In the genomic region with DNA sequence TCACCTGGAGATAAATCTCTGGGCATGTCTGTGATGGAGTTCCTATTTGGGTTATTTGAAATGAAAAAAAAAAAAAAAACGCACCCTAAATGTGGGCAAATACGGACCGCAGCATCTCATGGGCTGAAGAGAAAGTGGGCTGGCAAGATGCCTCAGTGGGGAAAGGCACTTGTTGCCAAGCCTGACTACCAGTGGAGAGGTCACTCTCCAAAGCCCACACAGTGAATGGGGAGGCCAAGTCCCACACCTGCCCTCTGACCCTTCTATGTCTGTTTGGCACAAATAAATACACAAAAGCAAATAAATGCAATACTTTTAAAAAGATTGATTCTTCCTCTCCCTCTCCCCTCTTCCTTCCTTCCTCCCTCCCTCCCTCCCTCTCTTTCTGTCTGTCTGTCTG, we compare ENCODE assay signal across 27 mouse cellular contexts. TPM values are rescaled to one million over a fixed set of nuclear protein-coding genes. Genes with fewer than 3 reads are reported as not detected.
DNase-seq lines count a peak whose midpoint lies in the region; ATAC-seq and TF ChIP-seq lines count a peak whose summit lies in the region.
"Had no signal": no experiment of that assay in that cellular context is flagged by ENCODE, and none has a peak within 500 bp of the region (broad histone marks: within the 10 kb centered on the region; RNA-seq: fewer than 3 reads in every experiment).

No protein-coding gene starts in this region.

- no peak for TF ChIP-seq CTCF in liver, adult 2 months (IDR thresholded peaks at IDR 0.05; ENCODE audit: low read depth, low read length)
- no peak for TF ChIP-seq CTCF in liver, postnatal 0 days (IDR thresholded peaks at IDR 0.05; ENCODE audit: low read depth)

- no peak for ATAC-seq in liver, embryonic 11.5 days (replicated peaks; ENCODE audit: low FRiP score)
- peak; percentile 19; the same call in 1 of the 2 replicates for ATAC-seq in liver, embryonic 16.5 days (ENCODE audit: low read depth)
- no peak for ATAC-seq in liver, embryonic 12.5 days
- peak; percentile 29 for ATAC-seq in liver, postnatal 0 days
- ATAC-seq: activated CD4-positive, CD25-positive, alpha-beta regulatory T cell, adult 4 months; CD4-positive, CD25-positive, alpha-beta regulatory T cell, adult 4 months; Patski had no signal

- TF ChIP-seq EP300 in liver, postnatal 0 days (IDR thresholded peaks at IDR 0.05; ENCODE audit: low read depth), result no peak

- H3K36me3 ChIP-seq in liver, adult 2 months (ENCODE audit: control insufficient read depth, insufficient read depth, low read length), result no peaks in the 10 kb centered on the region
- H3K36me3 ChIP-seq in liver, embryonic 11.5 days (ENCODE audit: control insufficient read depth, insufficient read depth, low read length), result no peaks in the 10 kb centered on the region
- H3K36me3 ChIP-seq in liver, embryonic 16.5 days (ENCODE audit: control insufficient read depth, insufficient read depth), result no peaks in the 10 kb centered on the region
- H3K36me3 ChIP-seq in liver, embryonic 12.5 days, result no peaks in the 10 kb centered on the region
- H3K36me3 ChIP-seq in liver, postnatal 0 days (replicated peaks; ENCODE audit: insufficient read depth, low read length), result no peaks in the 10 kb centered on the region
- H3K36me3 ChIP-seq: G1E had no signal

- no peak for TF ChIP-seq POLR2A in liver, adult 2 months (IDR thresholded peaks at IDR 0.05; ENCODE audit: extremely low read depth, insufficient read depth, low read length)

- no peak overlapping the region for H3K27ac ChIP-seq in liver, adult 2 months (replicated peaks; ENCODE audit: insufficient read depth, low read depth, low read length)
- no peak overlapping the region for H3K27ac ChIP-seq in liver, embryonic 11.5 days (ENCODE audit: low read depth, low read length)
- H3K27ac ChIP-seq in liver, embryonic 16.5 days (ENCODE audit: low read length), result 0 out of 2 replicates have a peak overlapping the region, but pooled peaks have one; percentile 38
- no peak overlapping the region for H3K27ac ChIP-seq in liver, embryonic 12.5 days
- H3K27ac ChIP-seq in liver, postnatal 0 days (ENCODE audit: low read depth), result peak overlapping the region; percentile 44

- H3K79me2 ChIP-seq in liver, adult 2 months (ENCODE audit: control insufficient read depth, insufficient read depth, low read length), result no peaks in the 10 kb centered on the region

- WGBS in liver, adult 2 months, result 16% methylated on average over 3 of the region's 3 CpGs
- WGBS in liver, embryonic 11.5 days, result 79% methylated on average over 3 of the region's 3 CpGs
- 61% methylated on average over 3 of the region's 3 CpGs for WGBS in liver, embryonic 16.5 days (ENCODE audit: insufficient replicate concordance)
- WGBS in liver, embryonic 12.5 days (ENCODE audit: insufficient replicate concordance), result 73% methylated on average over 3 of the region's 3 CpGs
- 61% methylated on average over 3 of the region's 3 CpGs for WGBS in liver, postnatal 0 days (ENCODE audit: insufficient replicate concordance)

- H3K9ac ChIP-seq in liver, adult 2 months (ENCODE audit: low read depth, low read length), result no peak overlapping the region
- no peak overlapping the region for H3K9ac ChIP-seq in liver, embryonic 11.5 days (ENCODE audit: low read depth, low read length)
- no peak overlapping the region for H3K9ac ChIP-seq in liver, embryonic 16.5 days (ENCODE audit: low read depth, low read length)
- no peak overlapping the region for H3K9ac ChIP-seq in liver, embryonic 12.5 days
- no peak overlapping the region for H3K9ac ChIP-seq in liver, postnatal 0 days (replicated peaks)

- no peaks in the 10 kb centered on the region for H3K9me3 ChIP-seq in liver, embryonic 11.5 days (ENCODE audit: control insufficient read depth, low read length)
- no peaks in the 10 kb centered on the region for H3K9me3 ChIP-seq in liver, embryonic 16.5 days (replicated peaks; ENCODE audit: control insufficient read depth, low read length)
- H3K9me3 ChIP-seq in liver, embryonic 12.5 days (replicated peaks), result no peaks in the 10 kb centered on the region
- no peaks in the 10 kb centered on the region for H3K9me3 ChIP-seq in liver, postnatal 0 days (ENCODE audit: low read length)
- H3K9me3 ChIP-seq: G1E had no signal

- no peak overlapping the region for H3K4me2 ChIP-seq in liver, embryonic 11.5 days
- H3K4me2 ChIP-seq in liver, embryonic 16.5 days (ENCODE audit: low read depth, low read length), result no peak overlapping the region
- no peak overlapping the region for H3K4me2 ChIP-seq in liver, embryonic 12.5 days
- peak overlapping the region; percentile 2; the same call in 1 of the 2 replicates for H3K4me2 ChIP-seq in liver, postnatal 0 days (ENCODE audit: low read depth, low read length)

- H3K27me3 ChIP-seq in liver, adult 2 months (ENCODE audit: control insufficient read depth, insufficient read depth, low read length), result no peaks in the 10 kb centered on the region
- H3K27me3 ChIP-seq in liver, embryonic 11.5 days (replicated peaks; ENCODE audit: control insufficient read depth, insufficient read depth, low read length), result no peaks in the 10 kb centered on the region
- peaks cover 4% of the 10 kb centered on the region; the same call in 1 of the 2 replicates for H3K27me3 ChIP-seq in liver, embryonic 16.5 days (ENCODE audit: control insufficient read depth, insufficient read depth, low read depth, low read length)
- H3K27me3 ChIP-seq in liver, embryonic 12.5 days (replicated peaks), result peaks cover 63% of the 10 kb centered on the region
- H3K27me3 ChIP-seq in liver, postnatal 0 days (ENCODE audit: insufficient read depth, low read length), result no peaks in the 10 kb centered on the region
- H3K27me3 ChIP-seq: Patski had no signal

- DNase-seq in heart, adult 11 months, result peak; percentile 60
- no peak for DNase-seq in heart, adult 18-20 months
- peak; percentile 86 for DNase-seq in liver, adult 2 months (ENCODE audit: extremely low read depth, low read depth, low spot score)
- no peak for DNase-seq in liver, embryonic 11.5 days (ENCODE audit: low spot score)
- DNase-seq in liver, postnatal 0 days, result no peak
- no peak for DNase-seq in liver
- DNase-seq: adrenal gland, adult 2 months; adrenal gland, adult 8-10 months; adrenal gland, postnatal 10 days; adrenal gland, postnatal 14 days; adrenal gland, postnatal 25 days; adrenal gland, postnatal 36 days; B cell, adult 2 months; cerebellum, adult 11 months; cerebellum, adult 11-12 months had no signal

- H3K4me3 ChIP-seq in liver, adult 2 months (ENCODE audit: insufficient read depth, low read depth, low read length), result no peak overlapping the region
- no peak overlapping the region for H3K4me3 ChIP-seq in liver, embryonic 11.5 days (ENCODE audit: low read depth, low read length)
- no peak overlapping the region for H3K4me3 ChIP-seq in liver, embryonic 16.5 days (ENCODE audit: low read depth, low read length)
- no peak overlapping the region for H3K4me3 ChIP-seq in liver, embryonic 12.5 days
- no peak overlapping the region for H3K4me3 ChIP-seq in liver, postnatal 0 days (ENCODE audit: low read depth, low read length)

- H3K4me1 ChIP-seq in liver, adult 2 months (ENCODE audit: control insufficient read depth, insufficient read depth, low read length), result peaks cover 12% of the 10 kb centered on the region
- peaks cover 5% of the 10 kb centered on the region; the same call in 1 of the 2 replicates for H3K4me1 ChIP-seq in liver, embryonic 11.5 days (replicated peaks; ENCODE audit: control insufficient read depth, insufficient read depth, low read length)
- H3K4me1 ChIP-seq in liver, embryonic 16.5 days (ENCODE audit: control insufficient read depth, low read depth, low read length), result no peaks in the 10 kb centered on the region; the same call in 1 of the 2 replicates
- peaks cover 13% of the 10 kb centered on the region for H3K4me1 ChIP-seq in liver, embryonic 12.5 days
- H3K4me1 ChIP-seq in liver, postnatal 0 days (ENCODE audit: insufficient read depth), result peaks cover 26% of the 10 kb centered on the region

RNA-seq across cellular contexts. Expression of a gene that starts 14.9 kb away (rescaled TPM):
- not detected for total RNA-seq in heart, adult 18-20 months (2021)
- not detected in 2 replicates for total RNA-seq in liver, adult 2 months (2014; rRNA removed)
- polyA plus RNA-seq in liver, adult 2 months (2012; rRNA removed), result 0.31 TPM in 1 of 2 replicates, not detected in the other
- polyA plus RNA-seq in liver, embryonic 11.5 days (2014; fragmentation: Nextera tagmentation; extraction: Ambion mirVana), result not detected in 2 replicates
- not detected in 2 replicates for polyA plus RNA-seq in liver, embryonic 16.5 days (2015; fragmentation: Nextera tagmentation; extraction: Ambion mirVana)
- not detected in 2 replicates for polyA plus RNA-seq in liver, embryonic 12.5 days (2016; fragmentation: Nextera tagmentation; extraction: Ambion mirVana)
- 0.16 and 0.20 TPM in 2 replicates for polyA plus RNA-seq in liver, postnatal 0 days (2015; fragmentation: Nextera tagmentation; extraction: Ambion mirVana)
- total RNA-seq: adrenal gland, adult 18-20 months; adrenal gland, adult 2 months; adrenal gland, adult 8-10 months; adrenal gland, postnatal 25 days; adrenal gland, postnatal 36 days; adrenal gland, postnatal 4 days; CH12.LX; ES-E14; G1E; MEL had no signal
- polyA plus RNA-seq: activated CD4-positive, CD25-positive, alpha-beta regulatory T cell, adult 4 months; C2C12; CD4-positive, CD25-positive, alpha-beta regulatory T cell, adult 4 months; G1E had no signal

RNA-seq across cellular contexts. Expression of a gene that starts 54.1 kb away (rescaled TPM):
- total RNA-seq in heart, adult 18-20 months (2021), result 1 to 10 TPM; 8.3 to 9.1 TPM
- 5.1 and 15.4 TPM in 2 replicates for total RNA-seq in liver, adult 2 months (2014; rRNA removed)
- 22.9 and 28.7 TPM in 2 replicates for polyA plus RNA-seq in liver, adult 2 months (2012; rRNA removed)
- polyA plus RNA-seq in liver, embryonic 11.5 days (2014; fragmentation: Nextera tagmentation; extraction: Ambion mirVana), result 3.1 and 3.4 TPM in 2 replicates
- polyA plus RNA-seq in liver, embryonic 16.5 days (2015; fragmentation: Nextera tagmentation; extraction: Ambion mirVana), result 0.90 and 0.92 TPM in 2 replicates
- 2.0 and 2.1 TPM in 2 replicates for polyA plus RNA-seq in liver, embryonic 12.5 days (2016; fragmentation: Nextera tagmentation; extraction: Ambion mirVana)
- 0.96 and 1.3 TPM in 2 replicates for polyA plus RNA-seq in liver, postnatal 0 days (2015; fragmentation: Nextera tagmentation; extraction: Ambion mirVana)
- total RNA-seq: G1E, MEL had no signal
- polyA plus RNA-seq: activated CD4-positive, CD25-positive, alpha-beta regulatory T cell, adult 4 months; CD4-positive, CD25-positive, alpha-beta regulatory T cell, adult 4 months had no signal

RNA-seq across cellular contexts. Expression of a gene that starts 55.5 kb away (rescaled TPM):
- 10 to 100 TPM; 15.9 to 16.1 TPM for total RNA-seq in heart, adult 18-20 months (2021)
- total RNA-seq in liver, adult 2 months (2014; rRNA removed), result 15.2 TPM in 2 replicates
- 10.5 and 11.9 TPM in 2 replicates for polyA plus RNA-seq in liver, adult 2 months (2012; rRNA removed)
- polyA plus RNA-seq in liver, embryonic 11.5 days (2014; fragmentation: Nextera tagmentation; extraction: Ambion mirVana), result 91.6 and 100 TPM in 2 replicates
- 32.6 and 33.2 TPM in 2 replicates for polyA plus RNA-seq in liver, embryonic 16.5 days (2015; fragmentation: Nextera tagmentation; extraction: Ambion mirVana)
- polyA plus RNA-seq in liver, embryonic 12.5 days (2016; fragmentation: Nextera tagmentation; extraction: Ambion mirVana), result 68.0 and 72.6 TPM in 2 replicates
- polyA plus RNA-seq in liver, postnatal 0 days (2015; fragmentation: Nextera tagmentation; extraction: Ambion mirVana), result 21.1 and 21.7 TPM in 2 replicates

RNA-seq across cellular contexts. Expression of a gene that starts 57.6 kb away (rescaled TPM):
- 1 to 10 TPM; 8.4 to 8.5 TPM for total RNA-seq in heart, adult 18-20 months (2021)
- 10.2 and 14.2 TPM in 2 replicates for total RNA-seq in liver, adult 2 months (2014; rRNA removed)
- 17.5 and 18.5 TPM in 2 replicates for polyA plus RNA-seq in liver, adult 2 months (2012; rRNA removed)
- polyA plus RNA-seq in liver, embryonic 11.5 days (2014; fragmentation: Nextera tagmentation; extraction: Ambion mirVana), result 17.1 and 19.4 TPM in 2 replicates
- 11.8 and 14.1 TPM in 2 replicates for polyA plus RNA-seq in liver, embryonic 16.5 days (2015; fragmentation: Nextera tagmentation; extraction: Ambion mirVana)
- 17.5 and 17.8 TPM in 2 replicates for polyA plus RNA-seq in liver, embryonic 12.5 days (2016; fragmentation: Nextera tagmentation; extraction: Ambion mirVana)
- 13.0 and 13.3 TPM in 2 replicates for polyA plus RNA-seq in liver, postnatal 0 days (2015; fragmentation: Nextera tagmentation; extraction: Ambion mirVana)

Comparison
In these comparisons a context has a peak if more than half of its experiments do, and no peak if none do; other contexts are left out.
1. DNase-seq: peak in heart, adult 11 months (single experiment) and liver, adult 2 months (single experiment); none in heart, adult 18-20 months (0 of 2), liver, embryonic 11.5 days (single experiment), liver, postnatal 0 days (single experiment) and liver (single experiment).
2. H3K27ac ChIP-seq: peak in liver, embryonic 16.5 days (single experiment) and liver, postnatal 0 days (single experiment); none in liver, adult 2 months (single experiment), liver, embryonic 11.5 days (single experiment) and liver, embryonic 12.5 days (single experiment).
3. ATAC-seq: peak in liver, embryonic 16.5 days (single experiment) and liver, postnatal 0 days (single experiment); none in liver, embryonic 11.5 days (single experiment) and liver, embryonic 12.5 days (single experiment).